11 mouse cellular contexts compared by ENCODE assay signal in the genomic region with DNA sequence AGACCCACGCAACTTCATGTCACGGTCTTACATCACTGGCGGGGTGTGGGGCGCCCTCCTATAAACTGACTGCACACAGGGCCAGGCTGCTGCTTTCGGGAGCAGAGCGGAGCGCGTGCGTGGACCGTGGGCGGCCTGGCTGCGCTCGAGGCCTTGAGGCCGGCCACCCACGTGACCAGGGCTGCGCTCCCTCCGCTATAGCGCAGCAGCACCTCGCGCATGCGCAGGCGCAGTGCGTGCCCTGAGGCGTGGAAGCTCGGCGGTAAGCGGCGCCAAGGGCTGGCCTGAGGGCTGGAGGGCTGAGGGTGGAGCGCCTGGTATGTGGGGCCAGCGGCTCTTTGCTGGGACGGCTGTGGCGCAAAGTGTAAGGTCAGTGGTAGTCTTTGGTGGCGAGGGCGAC. TPM values are rescaled to one million over a fixed set of nuclear protein-coding genes. Genes with fewer than 3 reads are reported as not detected.
DNase-seq lines count a peak whose midpoint lies in the region.
"Had no signal": no experiment of that assay in that cellular context is flagged by ENCODE, and none has a peak within 500 bp of the region (broad histone marks: within the 10 kb centered on the region; RNA-seq: fewer than 3 reads in every experiment).

TSS of gene Stk31 (plus strand) at position 289 of the 400 bp plus-strand sequence.

- peak; percentile 6 to 52 for DNase-seq in heart, adult 18-20 months
- DNase-seq in heart, embryonic 10.5 days (ENCODE audit: low spot score): no peak
- peak; percentile 26 for DNase-seq in urinary bladder, postnatal 14 days (ENCODE audit: low spot score)
- DNase-seq in urinary bladder, adult 18-20 months (ENCODE audit: low spot score in 2 of 2): no peak
- peak; percentile 42 for DNase-seq in heart, postnatal 4 days
- peak; percentile 94 for DNase-seq in testis, postnatal 14 days (ENCODE audit: low spot score)
- no peak for DNase-seq in natural killer cell, adult 2 months (ENCODE audit: low spot score in 2 of 2)
- DNase-seq in layer of hippocampus, adult 11-12 months (ENCODE audit: low spot score): no peak
- DNase-seq: lung, embryonic 14.5 days had no signal

- no peaks in the 10 kb centered on the region for H3K27me3 ChIP-seq in heart, embryonic 10.5 days (ENCODE audit: insufficient read depth, poor library complexity, severe bottlenecking)
- H3K27me3 ChIP-seq: CH12.LX; hindbrain, embryonic 12.5 days had no signal

- no peak within 1 kb of the TSS for H3K4me3 ChIP-seq in heart, embryonic 10.5 days
- H3K4me3 ChIP-seq: hindbrain, embryonic 12.5 days had no signal

- H3K9me3 ChIP-seq in heart, embryonic 10.5 days: peaks cover 3% of the 10 kb centered on the region; the same call in 1 of the 2 replicates
- H3K9me3 ChIP-seq: hindbrain, embryonic 12.5 days had no signal

- WGBS in heart, embryonic 10.5 days: 75% methylated on average over 34 of the region's 34 CpGs

- H3K27ac ChIP-seq in heart, embryonic 10.5 days: no peak within 1 kb of the TSS
- H3K27ac ChIP-seq: hindbrain, embryonic 12.5 days had no signal

- no peaks in the 10 kb centered on the region for H3K36me3 ChIP-seq in heart, embryonic 10.5 days
- H3K36me3 ChIP-seq: hindbrain, embryonic 12.5 days had no signal

- no peaks in the 10 kb centered on the region for H3K4me1 ChIP-seq in heart, embryonic 10.5 days
- H3K4me1 ChIP-seq: hindbrain, embryonic 12.5 days had no signal

RNA-seq across cellular contexts. Expression of gene Stk31, which starts in this region (rescaled TPM):
- total RNA-seq in heart, adult 18-20 months (2021): under 1 TPM; 0.08 to 0.37 TPM
- 0.21 TPM in 1 of 2 replicates, not detected in the other for polyA plus RNA-seq in heart, embryonic 10.5 days (2016; fragmentation: Nextera tagmentation; extraction: Ambion mirVana)
- total RNA-seq in heart, postnatal 4 days (2021): under 1 TPM; 0.43 to 0.79 TPM
- total RNA-seq: CH12.LX had no signal
- polyA plus RNA-seq: lung, embryonic 14.5 days had no signal

Comparison
In these comparisons a context has a peak if more than half of its experiments do, and no peak if none do; other contexts are left out.
1. DNase-seq: peak in urinary bladder, postnatal 14 days (single experiment) and testis, postnatal 14 days (single experiment); none in heart, embryonic 10.5 days (single experiment), urinary bladder, adult 18-20 months (0 of 2), natural killer cell, adult 2 months (0 of 2) and layer of hippocampus, adult 11-12 months (single experiment).
2. Peak in DNase-seq in heart, adult 18-20 months; RNA of the gene not detected or under 1 TPM.
3. Peak in DNase-seq in heart, postnatal 4 days; RNA of the gene not detected or under 1 TPM.